Mouse (Mus musculus): ENCODE results near the gene Numb. TPM values are rescaled to one million over a fixed set of nuclear protein-coding genes. Genes with fewer than 3 reads are reported as not detected.

Gene Numb
- polyA plus RNA-seq, 1 experiment: 74.6 TPM

DNA sequence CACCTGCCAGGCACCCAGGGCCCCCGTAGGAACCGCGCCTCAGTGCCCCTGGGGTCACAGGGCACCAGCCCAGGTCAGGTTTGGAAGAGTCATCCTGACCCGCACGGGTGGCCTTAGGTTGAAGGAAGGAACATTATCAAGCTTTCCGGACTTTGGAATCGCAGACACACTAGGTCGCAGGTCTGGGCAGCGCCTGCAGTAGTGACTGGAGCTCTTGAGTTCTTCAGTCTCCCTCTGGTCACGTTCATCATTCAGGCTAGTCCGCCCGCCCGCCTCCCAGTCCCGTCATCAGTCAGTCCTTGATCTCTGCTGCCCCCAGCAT lies 157.7 kb downstream of the Numb start:
- Histone ChIP-seq H3K4me1 (ENCODE audit: control insufficient read depth, insufficient read depth, low read length) (no peaks in the 10 kb centered on the region), H3K4me3 (ENCODE audit: insufficient read depth, low read length) (peak overlapping the region; percentile 36; the same call in 1 of the 2 replicates), H3K27ac (ENCODE audit: insufficient read depth, low read length) (no peak overlapping the region)
- TF ChIP-seq POLR2A (IDR thresholded peaks at IDR 0.05; ENCODE audit: extremely low read depth, insufficient read depth, low read length) (no peak), CTCF (IDR thresholded peaks at IDR 0.05; ENCODE audit: extremely low read depth, insufficient read depth, low read length) (no peak)

DNA sequence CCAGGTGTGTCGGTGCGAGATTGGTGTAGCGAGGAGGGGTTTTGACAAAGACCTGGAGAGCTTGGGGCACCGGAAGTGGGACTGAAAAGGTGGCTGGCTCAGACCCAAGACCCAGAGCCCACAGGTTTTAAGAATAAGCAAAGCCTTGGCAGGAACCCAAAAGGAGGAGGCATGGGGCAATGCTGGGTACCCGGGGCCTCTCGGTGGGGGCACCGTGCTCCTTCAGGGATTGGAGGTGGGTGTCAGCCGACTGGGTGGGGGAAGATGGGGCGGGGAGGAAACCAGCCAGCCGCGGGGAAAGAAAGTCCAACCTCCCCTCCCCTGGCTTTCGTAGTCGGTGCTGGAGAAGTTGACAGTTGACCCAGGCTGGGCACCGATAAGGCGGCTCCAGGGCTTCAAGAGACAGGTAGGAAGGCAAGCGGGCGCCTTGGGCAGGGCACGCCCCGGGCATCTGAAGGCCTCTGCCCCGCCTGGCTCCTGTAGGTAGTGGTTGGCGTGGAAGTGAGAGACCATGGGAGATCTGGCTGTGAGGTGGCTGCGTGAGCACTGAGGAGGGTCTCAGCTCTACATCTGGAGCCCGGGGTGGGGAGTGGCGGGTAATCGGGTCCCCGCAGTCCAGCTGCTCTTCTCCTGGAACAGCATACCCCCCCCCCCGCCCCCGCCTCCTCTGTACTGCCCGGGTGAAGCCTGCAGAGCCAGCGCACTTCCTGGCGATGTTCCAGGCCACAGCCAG lies 158.3 kb downstream of the Numb start, which contains the start of gene Papln:
TSS of gene Papln (plus strand) at position 324 of the 733 bp plus-strand sequence.
- Histone ChIP-seq H3K4me3 (ENCODE audit: insufficient read depth, low read length) (peak within 1 kb of the TSS; percentile 36; the same call in 1 of the 2 replicates), H3K27ac (ENCODE audit: insufficient read depth, low read length) (no peak within 1 kb of the TSS), H3K4me1 (ENCODE audit: control insufficient read depth, insufficient read depth, low read length) (no peaks in the 10 kb centered on the region)
- TF ChIP-seq CTCF (IDR thresholded peaks at IDR 0.05; ENCODE audit: extremely low read depth, insufficient read depth, low read length) (no peak), POLR2A (IDR thresholded peaks at IDR 0.05; ENCODE audit: extremely low read depth, insufficient read depth, low read length) (no peak)

DNA sequence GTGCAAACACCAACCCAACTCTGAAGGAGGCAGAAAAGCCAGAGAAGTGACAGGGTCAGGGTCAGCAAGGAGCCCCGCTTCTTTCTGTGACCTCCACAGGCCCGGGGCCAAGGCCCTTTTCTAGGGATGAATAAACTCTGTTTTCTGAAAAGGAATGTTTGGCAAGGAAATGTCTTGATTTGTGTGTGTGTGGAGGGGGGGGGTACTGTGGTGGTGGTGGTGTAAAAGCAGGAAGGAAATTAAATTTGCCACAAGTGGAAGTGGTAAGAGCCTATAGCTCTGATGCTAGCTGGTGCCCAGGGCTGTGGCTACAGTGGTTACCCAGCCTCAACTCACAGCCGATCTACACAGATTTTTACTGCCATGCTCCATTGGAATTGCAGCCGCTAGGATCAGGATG lies 159.0 kb downstream of the Numb start:
- Histone ChIP-seq H3K4me1 (ENCODE audit: control insufficient read depth, insufficient read depth, low read length) (no peaks in the 10 kb centered on the region), H3K4me3 (ENCODE audit: insufficient read depth, low read length) (no peak overlapping the region), H3K27ac (ENCODE audit: insufficient read depth, low read length) (no peak overlapping the region)
- no peak for TF ChIP-seq POLR2A (IDR thresholded peaks at IDR 0.05; ENCODE audit: extremely low read depth, insufficient read depth, low read length)
- TF ChIP-seq CTCF (IDR thresholded peaks at IDR 0.05; ENCODE audit: extremely low read depth, insufficient read depth, low read length): no peak

DNA sequence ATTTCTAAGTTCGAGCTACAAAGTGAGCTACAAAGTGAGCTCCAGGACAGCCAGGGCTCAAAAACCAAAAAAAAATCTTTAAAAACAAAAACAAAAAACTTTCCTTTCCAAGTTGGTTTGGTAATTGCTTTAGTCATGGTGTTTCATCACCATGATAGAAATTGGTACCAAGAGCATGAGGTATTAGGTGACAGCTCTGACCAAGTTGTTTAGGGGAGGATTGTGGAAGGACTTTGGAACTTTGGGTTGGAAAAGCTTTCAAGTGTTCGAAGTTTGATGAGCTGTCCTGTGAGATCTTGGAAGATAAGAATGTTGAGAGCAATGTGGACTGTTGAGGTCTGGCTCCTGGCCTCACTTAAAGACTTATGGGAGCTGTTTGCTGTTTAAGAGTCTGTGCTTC lies 161.5 kb downstream of the Numb start:
- TF ChIP-seq POLR2A (IDR thresholded peaks at IDR 0.05; ENCODE audit: extremely low read depth, insufficient read depth, low read length) (no peak), CTCF (IDR thresholded peaks at IDR 0.05; ENCODE audit: extremely low read depth, insufficient read depth, low read length) (no peak)
- H3K4me3 ChIP-seq (ENCODE audit: insufficient read depth, low read length): no peak overlapping the region
- H3K4me1 ChIP-seq (ENCODE audit: control insufficient read depth, insufficient read depth, low read length): no peaks in the 10 kb centered on the region
- no peak overlapping the region for H3K27ac ChIP-seq (ENCODE audit: insufficient read depth, low read length)

DNA sequence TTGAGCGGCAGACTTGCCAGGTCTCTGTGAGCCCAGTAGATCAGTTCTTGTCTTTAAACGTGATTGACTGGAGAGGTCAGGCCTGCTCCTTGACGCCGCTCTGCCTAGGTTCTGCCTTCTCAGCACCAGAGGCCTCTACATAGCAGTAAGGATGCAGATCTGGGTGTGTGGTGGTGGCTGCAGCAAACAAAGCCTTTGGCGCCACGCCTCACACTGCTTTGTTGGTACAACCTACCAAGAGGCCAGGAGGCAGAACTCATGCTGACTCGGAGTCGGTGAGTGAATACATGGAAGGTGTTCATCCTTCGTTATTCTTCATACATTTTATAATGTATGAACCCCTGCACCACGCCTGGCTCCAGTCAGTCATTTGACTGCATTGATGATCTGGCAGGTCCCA lies 163.0 kb downstream of the Numb start:
- TF ChIP-seq CTCF (IDR thresholded peaks at IDR 0.05; ENCODE audit: extremely low read depth, insufficient read depth, low read length) (no peak), POLR2A (IDR thresholded peaks at IDR 0.05; ENCODE audit: extremely low read depth, insufficient read depth, low read length) (no peak)
- no peak overlapping the region for H3K27ac ChIP-seq (ENCODE audit: insufficient read depth, low read length)

DNA sequence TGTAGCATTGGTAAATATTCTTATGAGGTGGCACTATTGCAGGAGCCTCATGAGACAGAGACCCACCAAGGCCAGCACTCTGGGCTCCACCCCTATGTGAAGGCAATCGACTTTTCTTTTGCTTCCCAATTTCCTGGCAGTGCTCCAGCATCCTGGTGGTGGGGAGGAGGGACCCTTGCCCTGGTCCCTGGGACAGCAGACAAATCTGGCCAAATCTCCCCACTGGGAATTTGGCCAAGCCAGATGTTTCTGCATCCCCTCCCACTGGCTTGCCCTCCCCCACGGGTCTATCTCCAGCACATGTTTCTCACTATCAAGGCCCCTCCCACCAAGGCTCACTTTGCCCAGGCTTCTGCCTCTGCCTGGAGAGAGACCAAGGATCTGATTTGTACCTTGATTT lies 169.2 kb downstream of the Numb start:
- H3K4me3 ChIP-seq (ENCODE audit: insufficient read depth, low read length): no peak overlapping the region
- TF ChIP-seq CTCF (IDR thresholded peaks at IDR 0.05; ENCODE audit: extremely low read depth, insufficient read depth, low read length) (no peak), POLR2A (IDR thresholded peaks at IDR 0.05; ENCODE audit: extremely low read depth, insufficient read depth, low read length) (no peak)
- no peak overlapping the region for H3K27ac ChIP-seq (ENCODE audit: insufficient read depth, low read length)
- H3K4me1 ChIP-seq (ENCODE audit: control insufficient read depth, insufficient read depth, low read length): no peaks in the 10 kb centered on the region

More for the DNA sequence above, 163.0 kb downstream of the Numb start:
- Histone ChIP-seq H3K4me3 (ENCODE audit: insufficient read depth, low read length) (no peak overlapping the region), H3K4me1 (ENCODE audit: control insufficient read depth, insufficient read depth, low read length) (no peaks in the 10 kb centered on the region)

DNA sequence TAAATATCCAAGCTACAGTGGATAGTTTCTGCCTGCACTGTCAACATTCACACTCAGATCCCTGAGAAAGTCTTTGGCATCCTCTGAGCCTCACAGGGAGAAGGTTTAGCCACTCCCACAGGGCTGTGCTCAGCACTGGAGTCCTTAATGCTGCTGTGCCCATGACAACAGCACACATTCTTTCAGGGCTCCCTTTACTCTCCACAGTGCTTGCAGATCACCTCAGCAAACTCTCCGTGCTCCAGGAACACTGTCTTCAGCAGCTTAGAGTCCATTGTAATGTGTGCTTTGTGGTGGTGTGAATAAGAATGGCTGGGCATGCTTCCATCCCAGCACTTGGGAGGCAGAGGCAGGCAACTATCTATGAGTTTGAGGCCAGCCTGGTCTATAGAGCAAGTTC lies 172.5 kb downstream of the Numb start:
- no peak for TF ChIP-seq CTCF (IDR thresholded peaks at IDR 0.05; ENCODE audit: extremely low read depth, insufficient read depth, low read length)
- TF ChIP-seq POLR2A (IDR thresholded peaks at IDR 0.05; ENCODE audit: extremely low read depth, insufficient read depth, low read length): no peak
- Histone ChIP-seq H3K27ac (ENCODE audit: insufficient read depth, low read length) (no peak overlapping the region), H3K4me3 (ENCODE audit: insufficient read depth, low read length) (no peak overlapping the region), H3K4me1 (ENCODE audit: control insufficient read depth, insufficient read depth, low read length) (no peaks in the 10 kb centered on the region)

Other genes starting within 250 kb of the Numb start
- 33.8 and 37.7 TPM in 2 replicates for gene Psen1, start 233.8 kb downstream of the Numb start, polyA plus RNA-seq (2012; rRNA removed)
- gene Papln, start 158.3 kb downstream of the Numb start, polyA plus RNA-seq (2012; rRNA removed): 3.0 and 3.4 TPM in 2 replicates
- gene Riox1, start 28.7 kb upstream of the Numb start, polyA plus RNA-seq (2012; rRNA removed): 11.5 and 11.8 TPM in 2 replicates
- gene Heatr4, start 62.9 kb upstream of the Numb start, polyA plus RNA-seq (2012; rRNA removed): 0.02 and 0.04 TPM in 2 replicates
- gene Acot2, start 65.9 kb upstream of the Numb start, polyA plus RNA-seq (2012; rRNA removed): 7.3 and 8.0 TPM in 2 replicates
- 15.5 and 16.4 TPM in 2 replicates for gene Acot1, start 87.6 kb upstream of the Numb start, polyA plus RNA-seq (2012; rRNA removed)
- 1.5 and 1.9 TPM in 2 replicates for gene Acot4, start 116.4 kb upstream of the Numb start, polyA plus RNA-seq (2012; rRNA removed)
- gene Gm49366, start 117.0 kb upstream of the Numb start, polyA plus RNA-seq (2012; rRNA removed): not detected in 2 replicates
- gene Acot3, start 130.2 kb upstream of the Numb start, polyA plus RNA-seq (2012; rRNA removed): 1.3 and 1.9 TPM in 2 replicates
- 4.1 and 4.2 TPM in 2 replicates for gene Acot5, start 147.4 kb upstream of the Numb start, polyA plus RNA-seq (2012; rRNA removed)
- gene Acot6, start 178.7 kb upstream of the Numb start, polyA plus RNA-seq (2012; rRNA removed): 5.0 TPM in 2 replicates
- 46.6 and 48.0 TPM in 2 replicates for gene Dnal1, start 192.4 kb upstream of the Numb start, polyA plus RNA-seq (2012; rRNA removed)
- gene Pnma1, start 226.6 kb upstream of the Numb start, polyA plus RNA-seq (2012; rRNA removed): 3.0 and 3.7 TPM in 2 replicates

All from cortical plate, adult 2 months (tissue).